Mouse (Mus musculus) MEL (cell line): ENCODE measurements around the gene Prkg2. TPM values are rescaled to one million over a fixed set of nuclear protein-coding genes. Genes with fewer than 3 reads are reported as not detected.

Experiments
- DNase-seq: peaks from one replicate; pipeline ENCODE4 v3.0.0; 2011; ENCODE audit warnings: low read depth, low spot score
- H3K27ac ChIP-seq: 2 replicates; pipeline ENCODE4 v1.5.1; 2012; ENCODE audit warnings: low read depth, mild to moderate bottlenecking, control low read depth, low read length, moderate library complexity; ENCODE audit not compliant: control insufficient read depth
- H3K27me3 ChIP-seq, 2 experiments: fragments of 150-350 bp in 1 of 2; sonication (generic) in 1 of 2; 2 replicates each; pipeline ENCODE4 v1.6.1; 2012; ENCODE audit warnings: low read length in 2 of 2, mild to moderate bottlenecking in 2 of 2, improper control_type of control experiment in 1 of 2, moderate library complexity in 1 of 2; ENCODE audit not compliant: insufficient read depth in 2 of 2, control insufficient read depth in 1 of 2
- H3K36me3 ChIP-seq, 2 experiments: 2 replicates each; pipeline ENCODE4 v1.6.1; 2012 to 2014; ENCODE audit warnings: low read length in 2 of 2, improper control_type of control experiment in 1 of 2, inconsistent platforms in 1 of 2, mild to moderate bottlenecking in 1 of 2; ENCODE audit not compliant: insufficient read depth in 2 of 2, control insufficient read depth in 1 of 2
- H3K4me1 ChIP-seq, 2 experiments: fragments of 150-350 bp in 1 of 2; sonication (generic) in 1 of 2; 2 replicates each; pipeline ENCODE4 v1.6.1; 2012; ENCODE audit warnings: low read length in 2 of 2, improper control_type of control experiment in 1 of 2, mild to moderate bottlenecking in 1 of 2; ENCODE audit not compliant: insufficient read depth in 2 of 2, control insufficient read depth in 1 of 2
- H3K4me3 ChIP-seq, 2 experiments: fragments of 150-350 bp in 1 of 2; sonication (generic) in 1 of 2; 2 replicates each; pipeline ENCODE4 v1.5.1; 2012; ENCODE audit warnings: low read depth in 2 of 2, low read length in 2 of 2, mild to moderate bottlenecking in 2 of 2, moderate library complexity in 2 of 2, control low read depth in 1 of 2, improper control_type of control experiment in 1 of 2; ENCODE audit not compliant: control insufficient read depth in 1 of 2, insufficient read depth in 1 of 2
- H3K79me2 ChIP-seq: 2 replicates; pipeline ENCODE4 v1.6.1; 2012; ENCODE audit warnings: mild to moderate bottlenecking, low read length, moderate library complexity; ENCODE audit not compliant: control insufficient read depth, poor library complexity, insufficient read depth
- H3K9ac ChIP-seq: 2 replicates; pipeline ENCODE4 v1.6.1; 2012; ENCODE audit warnings: low read depth, mild to moderate bottlenecking, control low read depth, low read length, moderate library complexity; ENCODE audit not compliant: control insufficient read depth, poor library complexity, severe bottlenecking
- H3K9me3 ChIP-seq: fragments of 150-350 bp; sonication (generic); replicated peaks from 2 replicates; pipeline ENCODE4 v1.6.1; 2012; ENCODE audit warnings: mild to moderate bottlenecking, low read length, improper control_type of control experiment, moderate library complexity; ENCODE audit not compliant: insufficient read depth
- CHD1 ChIP-seq: IDR thresholded peaks from 2 replicates; pipeline ENCODE4 v1.6.1; 2012; ENCODE audit warnings: low read depth, mild to moderate bottlenecking, inconsistent platforms, low read length, improper control_type of control experiment
- EP300 ChIP-seq, 2 experiments: IDR thresholded peaks; 2 replicates each; pipeline ENCODE4 v1.6.1; 2011; ENCODE audit warnings: improper control_type of control experiment in 2 of 2, low read length in 2 of 2, low read depth in 1 of 2, mild to moderate bottlenecking in 1 of 2
- ETS1 ChIP-seq: IDR thresholded peaks from 2 replicates; pipeline ENCODE4 v1.6.1; 2012; ENCODE audit warnings: low read depth, mild to moderate bottlenecking, inconsistent platforms, low read length, improper control_type of control experiment, moderate library complexity
- GATA1 ChIP-seq: IDR thresholded peaks from 2 replicates; pipeline ENCODE4 v1.6.1; 2011; ENCODE audit warnings: low read depth, low read length, improper control_type of control experiment
- JUND ChIP-seq: IDR thresholded peaks from 2 replicates; pipeline ENCODE4 v1.6.1; 2011; ENCODE audit warnings: low read depth, mild to moderate bottlenecking, improper control_type of control experiment, low read length
- KAT2A ChIP-seq: conservative IDR thresholded peaks from 2 replicates; pipeline ENCODE4 v1.6.1; 2012; ENCODE audit warnings: low read depth, low read length, improper control_type of control experiment, inconsistent platforms
- MAFK ChIP-seq: IDR thresholded peaks from 2 replicates; pipeline ENCODE4 v1.6.1; 2011; ENCODE audit warnings: low read depth, mild to moderate bottlenecking, low read length, improper control_type of control experiment, borderline replicate concordance
- MAX ChIP-seq: IDR thresholded peaks from 2 replicates; pipeline ENCODE4 v1.6.1; 2011; ENCODE audit warnings: low read length, improper control_type of control experiment
- MAZ ChIP-seq: IDR thresholded peaks from 2 replicates; pipeline ENCODE4 v1.6.1; 2012; ENCODE audit warnings: low read depth, mild to moderate bottlenecking, inconsistent platforms, low read length, improper control_type of control experiment
- NELFE ChIP-seq: IDR thresholded peaks from 2 replicates; pipeline ENCODE4 v1.6.1; 2011; ENCODE audit warnings: low read depth, low read length, improper control_type of control experiment
- RAD21 ChIP-seq: IDR thresholded peaks from 2 replicates; pipeline ENCODE4 v1.6.1; 2011; ENCODE audit warnings: mild to moderate bottlenecking, low read depth, low read length, improper control_type of control experiment
- SIN3A ChIP-seq: IDR thresholded peaks from 2 replicates; pipeline ENCODE4 v1.6.1; 2012; ENCODE audit warnings: low read length, improper control_type of control experiment, inconsistent platforms
- SMC3 ChIP-seq: IDR thresholded peaks from 2 replicates; pipeline ENCODE4 v1.6.1; 2011; ENCODE audit warnings: low read depth, low read length, improper control_type of control experiment
- TAL1 ChIP-seq: IDR thresholded peaks from 2 replicates; pipeline ENCODE4 v1.6.1; 2012; ENCODE audit warnings: mild to moderate bottlenecking, inconsistent platforms, low read length, moderate library complexity, mixed read lengths
- UBTF ChIP-seq: IDR thresholded peaks from 2 replicates; pipeline ENCODE4 v1.6.1; 2012; ENCODE audit warnings: low read depth, mild to moderate bottlenecking, inconsistent platforms, low read length, improper control_type of control experiment, moderate library complexity, borderline replicate concordance; ENCODE audit not compliant: insufficient read depth
- USF2 ChIP-seq, 2 experiments: IDR thresholded peaks; 2 replicates each; pipeline ENCODE4 v1.6.1; 2011 to 2012; ENCODE audit warnings: improper control_type of control experiment in 2 of 2, low read length in 2 of 2, borderline replicate concordance in 1 of 2, inconsistent platforms in 1 of 2, low read depth in 1 of 2, mild to moderate bottlenecking in 1 of 2; ENCODE audit not compliant: insufficient read depth in 1 of 2
- ZKSCAN1 ChIP-seq: IDR thresholded peaks from 2 replicates; pipeline ENCODE4 v1.6.1; 2012; ENCODE audit warnings: low read depth, mild to moderate bottlenecking, inconsistent platforms, low read length, improper control_type of control experiment, moderate library complexity
- ZNF384 ChIP-seq: IDR thresholded peaks from 2 replicates; pipeline ENCODE4 v1.6.1; 2012; ENCODE audit warnings: low read depth, mild to moderate bottlenecking, inconsistent platforms, low read length, improper control_type of control experiment
- polyA plus RNA-seq, 2 experiments: library from polyadenylated mRNA; stranded (reverse) in 1 of 2; unstranded in 1 of 2; fragments of >175 nt in 1 of 2; fragments of >200 nt in 1 of 2; gene quantifications; 2 replicates each; pipeline versions ENCODE4 v1.2.1 to v1.2.4; 2012; ENCODE audit warnings: low replicate concordance in 2 of 2, low read depth in 1 of 2; ENCODE audit not compliant: insufficient read length in 2 of 2, insufficient read depth in 1 of 2, missing spikeins in 1 of 2
- total RNA-seq: library from RNA; depleted of rRNA; stranded (reverse); fragments of 300-350 nt; gene quantifications from 2 replicates; pipeline ENCODE4 v1.2.3, GENCODE M21; 2012

Gene Prkg2
- total and polyA plus RNA-seq, 3 experiments: not detected

DNA sequence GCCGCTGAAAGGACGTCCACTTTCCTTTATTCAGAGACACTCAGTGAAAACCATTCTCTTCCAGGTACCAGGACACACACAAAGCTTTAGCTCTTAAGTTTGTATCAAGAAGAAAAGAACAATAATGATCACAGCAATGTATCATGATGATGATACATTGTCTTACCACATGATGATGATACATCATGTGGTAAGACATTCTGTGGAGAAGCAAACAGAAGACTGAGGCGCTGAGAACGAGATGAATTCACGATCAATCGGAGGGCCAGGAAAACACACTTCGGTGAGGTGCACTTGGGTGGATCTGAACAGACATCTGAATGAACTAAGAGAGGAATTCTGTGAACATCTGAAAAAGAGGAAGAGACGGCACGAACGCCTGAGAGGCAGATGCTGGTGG, 87.4 kb downstream of the Prkg2 start:
- TF ChIP-seq ZKSCAN1: no peak
- TF ChIP-seq UBTF: no peak
- no peak for TF ChIP-seq ZNF384
- no peak for TF ChIP-seq GATA1
- no peak for TF ChIP-seq USF2 (IDR thresholded peaks at IDR 0.05; ENCODE audit: borderline replicate concordance in 1 of 2, insufficient read depth in 1 of 2, low read depth in 1 of 2, low read length in 2 of 2)
- no peak for TF ChIP-seq TAL1
- no peak for TF ChIP-seq JUND
- no peak for TF ChIP-seq CHD1
- TF ChIP-seq SMC3: no peak

DNA sequence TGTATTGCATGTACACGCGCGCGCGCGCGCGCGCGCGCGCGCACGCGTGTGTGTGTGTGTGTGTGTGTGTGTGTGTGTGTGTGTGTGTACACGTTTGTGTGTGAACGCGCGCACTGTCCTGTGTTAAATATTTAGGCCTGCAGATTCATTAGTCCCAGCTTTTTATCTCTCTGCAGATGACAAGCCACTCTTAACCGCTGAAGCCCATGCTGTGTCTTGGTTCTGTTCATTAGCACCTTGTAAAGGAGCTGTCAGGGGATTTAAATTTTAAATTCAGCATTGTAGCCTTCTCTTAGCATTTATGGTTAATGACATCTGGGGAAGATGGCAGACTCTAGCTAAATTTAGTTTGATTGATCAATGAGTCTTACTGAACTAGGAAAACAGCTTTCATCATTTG, 90.5 kb downstream of the Prkg2 start:
- H3K79me2 ChIP-seq: no peaks in the 10 kb centered on the region
- TF ChIP-seq SIN3A: no peak
- no peak for TF ChIP-seq MAZ
- no peak for TF ChIP-seq ETS1
- no peak for TF ChIP-seq KAT2A
- no peak for TF ChIP-seq ZKSCAN1
- no peak for TF ChIP-seq MAFK
- TF ChIP-seq RAD21: no peak
- TF ChIP-seq EP300 (IDR thresholded peaks at IDR 0.05; ENCODE audit: low read depth in 1 of 2, low read length in 2 of 2): no peak
- TF ChIP-seq NELFE: no peak
- TF ChIP-seq MAX: no peak
- no peak for TF ChIP-seq JUND
- no peak for DNase-seq

More for the DNA sequence above, 87.4 kb downstream of the Prkg2 start:
- Histone ChIP-seq H3K27me3 (no peaks in the 10 kb centered on the region), H3K4me1 (no peaks in the 10 kb centered on the region), H3K36me3 (no peaks in the 10 kb centered on the region), H3K79me2 (no peaks in the 10 kb centered on the region), H3K9ac (no peak overlapping the region), H3K4me3 (no peak overlapping the region), H3K27ac (no peak overlapping the region), H3K9me3 (no peaks in the 10 kb centered on the region)
- no peak for DNase-seq

More for the DNA sequence above, 90.5 kb downstream of the Prkg2 start:
- Histone ChIP-seq H3K36me3 (no peaks in the 10 kb centered on the region), H3K27ac (no peak overlapping the region), H3K27me3 (no peaks in the 10 kb centered on the region), H3K9me3 (no peaks in the 10 kb centered on the region), H3K4me1 (no peaks in the 10 kb centered on the region), H3K9ac (no peak overlapping the region), H3K4me3 (no peak overlapping the region)
